Mouse (Mus musculus) kidney, postnatal 0 days (tissue): ENCODE measurements at regions not wholly inside any gene's neighbourhood (a gene's known extent, or its start where the extent isn't known, plus 50 kb on each side); places are given as distances from the start of the nearest gene placed in this dataset.
A peak's percentile ranks its signal among the peaks of the same experiment; 100 is the strongest.

Experiments
- ATAC-seq: fragments of 200-750 bp; cut with Nextera tagmentation; replicated peaks from 2 replicates; pipeline ENCODE4 v1.8.0; 2017; ENCODE audit warnings: low read depth, moderate number of reproducible peaks, moderate TSS enrichment, moderate library complexity; ENCODE audit not compliant: low FRiP score
- DNase-seq: peaks from one replicate; pipeline ENCODE4 v3.0.0-alpha.2; 2016; ENCODE audit warnings: low spot score
- H3K27ac ChIP-seq: fragments of 300-500 bp; sonication (generic); 2 replicates; pipeline ENCODE4 v1.5.1; 2014; ENCODE audit warnings: mild to moderate bottlenecking
- H3K27me3 ChIP-seq: fragments of 300-500 bp; sonication (generic); 2 replicates; pipeline ENCODE4 v1.6.1; 2014; ENCODE audit warnings: low read length, mixed read lengths; ENCODE audit not compliant: insufficient read depth
- H3K36me3 ChIP-seq: fragments of 300-500 bp; sonication (generic); 2 replicates; pipeline ENCODE4 v1.6.1; 2014; ENCODE audit warnings: low read length, mixed read lengths; ENCODE audit not compliant: insufficient read depth
- H3K4me1 ChIP-seq: fragments of 300-500 bp; sonication (generic); replicated peaks from 2 replicates; pipeline ENCODE4 v1.6.1; 2014; ENCODE audit warnings: antibody characterized with exemption, low read length, mixed read lengths; ENCODE audit not compliant: insufficient read depth
- H3K4me2 ChIP-seq: fragments of 300-500 bp; sonication (generic); 2 replicates; pipeline ENCODE4 v1.6.1; 2014; ENCODE audit warnings: mild to moderate bottlenecking, low read length, moderate library complexity, mixed read lengths
- H3K4me3 ChIP-seq: fragments of 300-500 bp; sonication (generic); replicated peaks from 2 replicates; pipeline ENCODE4 v1.5.1; 2014; ENCODE audit warnings: low read depth, low read length
- H3K9ac ChIP-seq: fragments of 300-500 bp; sonication (generic); 2 replicates; pipeline ENCODE4 v1.6.1; 2014; ENCODE audit warnings: low read depth, low read length
- H3K9me3 ChIP-seq: fragments of 300-500 bp; sonication (generic); replicated peaks from 2 replicates; pipeline ENCODE4 v1.6.1; 2016; ENCODE audit warnings: low read length, inconsistent platforms, mixed read lengths
- CTCF ChIP-seq: IDR thresholded peaks from 2 replicates; pipeline ENCODE4 v1.5.1; 2016; ENCODE audit warnings: antibody characterized with exemption, low read depth, mild to moderate bottlenecking, moderate library complexity
- WGBS: fragments of 180-500 bp; shearing (Covaris S2); extraction: QIAGEN DNeasy Blood & Tissue Kit; methylation state at CpG from one replicate; pipeline ENCODE4 v1.1.7; 2014; 5-methylcytosine and 5-hydroxymethylcytosine counted together

DNA sequence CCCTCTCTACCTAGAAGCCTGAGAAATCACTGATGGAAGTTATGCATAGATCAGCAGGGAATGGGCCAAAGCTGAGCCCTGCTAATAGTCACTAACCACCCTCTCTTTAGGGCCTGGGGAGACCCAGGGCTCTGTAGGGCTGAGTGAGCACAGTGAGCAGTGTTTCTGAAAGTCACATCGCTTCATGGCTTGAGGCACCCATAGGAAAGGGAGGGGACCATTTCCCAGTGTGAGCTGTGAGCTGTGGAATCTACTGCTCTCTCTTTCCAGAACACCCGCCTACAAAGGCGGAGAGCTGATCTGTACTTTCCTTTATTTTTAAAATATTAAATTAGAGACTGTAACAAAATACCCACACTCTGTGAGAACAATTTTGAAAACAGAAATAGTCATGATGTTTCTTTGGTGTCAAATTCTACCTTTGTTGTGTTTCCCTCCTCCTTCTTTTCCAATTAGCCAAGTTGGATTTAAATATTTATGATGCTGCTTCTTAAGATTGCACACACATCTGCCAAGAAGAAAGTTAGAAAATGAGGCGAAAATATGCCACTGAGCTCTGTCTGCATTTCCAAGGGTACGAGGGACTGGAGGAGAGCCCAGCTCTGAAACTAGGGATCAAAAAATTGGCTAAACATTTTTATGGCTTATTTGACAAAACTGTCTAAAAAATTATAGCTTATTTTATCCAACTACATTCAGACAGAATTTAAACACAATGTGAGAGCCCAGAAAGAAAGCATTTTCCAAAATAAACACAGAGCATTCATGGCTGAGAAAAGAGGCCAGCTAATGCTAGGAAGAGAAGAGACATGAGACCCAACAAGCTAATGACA lies 111.7 kb upstream of the Tmtc1 start:
- Histone ChIP-seq H3K4me3 (no peak overlapping the region), H3K4me1 (no peaks in the 10 kb centered on the region; the same call in 1 of the 2 replicates), H3K36me3 (no peaks in the 10 kb centered on the region), H3K27me3 (no peaks in the 10 kb centered on the region), H3K27ac (peak overlapping the region; percentile 44; the same call in 1 of the 2 replicates), H3K4me2 (no peak overlapping the region), H3K9me3 (no peaks in the 10 kb centered on the region), H3K9ac (no peak overlapping the region)
- TF ChIP-seq CTCF = no peak
- DNase-seq = peak; percentile 76
- no peak for ATAC-seq
- 39% methylated on average over 5 of the region's 5 CpGs for WGBS

DNA sequence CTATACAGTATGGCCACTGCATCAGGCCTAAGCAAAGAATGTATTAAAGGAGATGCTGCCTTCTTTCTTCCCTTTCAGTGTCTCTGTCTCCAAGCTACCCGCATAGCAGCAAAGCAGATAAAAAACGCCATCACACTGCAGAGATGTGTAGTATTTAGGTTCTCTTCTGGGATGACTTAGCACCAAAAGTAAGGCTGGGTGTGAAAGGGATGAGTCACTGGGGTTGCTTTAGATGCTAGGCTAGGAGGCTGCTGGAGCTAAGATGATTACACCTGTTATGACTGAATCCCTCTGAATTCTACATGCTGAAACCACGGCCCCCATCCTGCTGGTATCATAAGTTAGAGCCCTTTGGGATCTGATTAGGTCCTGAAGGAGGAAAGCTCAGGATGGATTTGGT lies 110.3 kb upstream of the Tmtc1 start:
- Histone ChIP-seq H3K9me3 (no peaks in the 10 kb centered on the region), H3K4me3 (no peak overlapping the region), H3K36me3 (no peaks in the 10 kb centered on the region), H3K27me3 (no peaks in the 10 kb centered on the region), H3K9ac (no peak overlapping the region), H3K4me2 (no peak overlapping the region), H3K27ac (no peak overlapping the region), H3K4me1 (no peaks in the 10 kb centered on the region; the same call in 1 of the 2 replicates)
- 89% methylated on average over 3 of the region's 3 CpGs for WGBS
- ATAC-seq (no peak), DNase-seq (no peak)
- no peak for TF ChIP-seq CTCF

DNA sequence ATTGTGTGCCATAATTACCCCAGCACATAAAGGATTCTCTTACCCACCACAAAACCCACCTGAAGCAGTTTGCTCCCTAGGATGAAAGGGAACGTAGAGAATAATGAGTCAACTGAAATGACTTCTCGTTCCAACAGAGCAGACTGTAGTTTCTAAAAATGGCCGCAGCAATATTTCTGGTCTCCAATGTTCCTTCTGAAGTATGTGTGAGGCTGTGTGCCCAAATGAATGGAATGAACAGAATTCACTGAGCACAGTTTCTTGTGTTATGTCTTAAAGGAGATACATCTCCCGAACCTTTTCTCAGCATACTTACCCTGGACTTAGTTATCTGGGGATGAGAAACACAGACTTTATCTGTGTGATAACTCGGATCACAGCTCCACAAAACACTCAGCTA lies 109.4 kb upstream of the Tmtc1 start:
- Histone ChIP-seq H3K27ac (no peak overlapping the region), H3K36me3 (no peaks in the 10 kb centered on the region), H3K4me1 (no peaks in the 10 kb centered on the region; the same call in 1 of the 2 replicates), H3K4me2 (no peak overlapping the region), H3K9me3 (no peaks in the 10 kb centered on the region), H3K9ac (no peak overlapping the region), H3K4me3 (no peak overlapping the region), H3K27me3 (no peaks in the 10 kb centered on the region)
- ATAC-seq (no peak), DNase-seq (no peak)
- no peak for TF ChIP-seq CTCF
- WGBS = 86% methylated on average over 5 of the region's 5 CpGs

DNA sequence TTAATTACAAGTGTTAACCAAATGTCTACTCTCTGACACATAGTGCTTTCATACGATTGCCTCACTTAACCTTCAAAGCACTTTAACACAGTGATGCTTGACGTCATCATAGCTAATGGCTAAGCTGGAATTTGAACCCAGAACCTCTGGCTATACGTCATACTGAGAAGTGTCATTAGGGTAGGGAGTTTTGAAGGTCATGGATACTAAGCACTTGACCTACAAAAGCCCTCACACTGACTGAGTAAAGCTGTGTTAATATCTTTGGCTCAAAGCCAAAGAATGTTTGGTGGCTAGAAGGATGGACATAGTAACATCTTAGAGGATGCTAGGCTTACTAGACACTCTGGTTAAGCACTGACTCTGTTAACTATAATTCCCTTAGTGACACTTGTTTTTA lies 106.9 kb upstream of the Tmtc1 start:
- DNase-seq (peak; percentile 51), ATAC-seq (0 out of 2 replicates have a peak, but pooled peaks have one; percentile 40)
- H3K27ac ChIP-seq = no peak overlapping the region
- no peak overlapping the region for H3K4me2 ChIP-seq
- no peaks in the 10 kb centered on the region for H3K27me3 ChIP-seq
- H3K36me3 ChIP-seq = no peaks in the 10 kb centered on the region
- H3K4me3 ChIP-seq = no peak overlapping the region
- H3K9ac ChIP-seq = no peak overlapping the region
- no peaks in the 10 kb centered on the region for H3K9me3 ChIP-seq
- H3K4me1 ChIP-seq = no peaks in the 10 kb centered on the region
- 32% methylated on average over 3 of the region's 3 CpGs for WGBS
- TF ChIP-seq CTCF = no peak

DNA sequence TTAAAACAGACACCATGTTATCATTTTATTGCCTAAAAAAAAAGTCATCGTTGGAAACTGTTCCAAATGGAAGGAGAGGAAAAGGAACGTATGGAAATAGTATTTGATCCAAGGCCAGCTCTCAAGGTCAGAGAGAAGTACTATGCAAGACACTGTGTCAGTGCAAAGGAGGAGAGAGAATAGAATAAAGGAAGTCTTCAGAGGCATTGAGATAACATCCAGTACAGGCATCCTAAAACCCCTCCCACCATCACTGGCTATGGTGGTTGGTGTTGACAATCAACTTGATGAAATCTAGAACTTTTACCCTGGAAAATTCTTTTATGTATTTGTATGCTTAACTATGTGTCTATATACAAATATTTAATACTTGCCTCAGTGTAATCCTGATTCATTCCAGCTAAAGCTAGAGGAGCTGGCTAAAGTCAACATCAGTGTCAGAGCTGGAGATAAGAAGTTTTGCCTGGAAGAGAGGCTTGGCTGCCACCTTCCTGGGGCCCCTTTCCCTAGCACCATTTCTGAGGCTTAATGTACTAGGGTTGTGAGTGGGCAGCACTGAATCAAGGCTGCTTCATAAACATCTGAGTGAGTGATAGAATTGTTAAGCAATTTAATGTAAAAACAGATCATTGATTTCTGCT lies 104.1 kb upstream of the Tmtc1 start:
- DNase-seq = no peak
- no peak for ATAC-seq
- no peaks in the 10 kb centered on the region for H3K36me3 ChIP-seq
- TF ChIP-seq CTCF = no peak
- no peaks in the 10 kb centered on the region for H3K27me3 ChIP-seq
- H3K4me3 ChIP-seq = no peak overlapping the region
- 78% methylated on average over 2 of the region's 2 CpGs for WGBS
- no peaks in the 10 kb centered on the region for H3K4me1 ChIP-seq
- no peak overlapping the region for H3K27ac ChIP-seq
- H3K9ac ChIP-seq = no peak overlapping the region
- no peak overlapping the region for H3K4me2 ChIP-seq
- H3K9me3 ChIP-seq = no peaks in the 10 kb centered on the region

DNA sequence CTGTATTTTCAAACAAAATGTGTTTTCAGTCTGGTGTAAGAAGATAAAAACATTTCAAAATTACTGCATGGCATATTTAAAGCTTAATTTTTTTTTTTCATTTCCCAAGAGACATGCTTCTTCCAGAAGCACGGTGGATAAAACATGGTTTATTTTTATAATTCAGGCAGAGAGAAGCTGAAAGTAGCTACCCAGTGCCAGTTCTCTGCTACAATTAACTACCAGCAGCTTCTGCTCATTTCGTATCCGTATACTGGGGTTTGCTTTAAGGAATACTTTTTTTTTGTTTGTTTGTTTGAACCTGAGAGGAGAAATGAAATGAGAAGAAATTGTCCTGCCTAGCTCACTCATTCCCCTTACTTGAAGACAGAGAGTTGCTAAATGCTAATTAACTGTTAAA lies 98.9 kb upstream of the Tmtc1 start:
- H3K27me3 ChIP-seq = no peaks in the 10 kb centered on the region
- no peaks in the 10 kb centered on the region for H3K9me3 ChIP-seq
- H3K4me1 ChIP-seq = no peaks in the 10 kb centered on the region
- DNase-seq = no peak
- no peak overlapping the region for H3K4me3 ChIP-seq
- TF ChIP-seq CTCF = no peak
- no peak overlapping the region for H3K9ac ChIP-seq
- no peak overlapping the region for H3K27ac ChIP-seq
- no peaks in the 10 kb centered on the region for H3K36me3 ChIP-seq
- H3K4me2 ChIP-seq = no peak overlapping the region
- ATAC-seq = no peak
- 73% methylated on average over 3 of the region's 3 CpGs for WGBS
